Mouse (Mus musculus) telencephalon, adult 2 months (tissue): ENCODE data around the gene Gm14147.
"Not testable (repeated sequence)": the region's sequence is repeated elsewhere in the genome, so short reads cannot be mapped to it uniquely, and the experiment has no call there.

Experiments used
- DNase-seq: peaks from one replicate; pipeline ENCODE4 v3.0.0-alpha.2; 2011; ENCODE audit warnings: low read depth, low spot score

Gm14147 gene

GRCm38 (mm10) chr2:151097945-151098344 is at the start of gene Gm14147:
TSS of gene Gm14147 (plus strand) at chr2:151098245.
- DNase-seq, result not testable (repeated sequence)

DNA sequence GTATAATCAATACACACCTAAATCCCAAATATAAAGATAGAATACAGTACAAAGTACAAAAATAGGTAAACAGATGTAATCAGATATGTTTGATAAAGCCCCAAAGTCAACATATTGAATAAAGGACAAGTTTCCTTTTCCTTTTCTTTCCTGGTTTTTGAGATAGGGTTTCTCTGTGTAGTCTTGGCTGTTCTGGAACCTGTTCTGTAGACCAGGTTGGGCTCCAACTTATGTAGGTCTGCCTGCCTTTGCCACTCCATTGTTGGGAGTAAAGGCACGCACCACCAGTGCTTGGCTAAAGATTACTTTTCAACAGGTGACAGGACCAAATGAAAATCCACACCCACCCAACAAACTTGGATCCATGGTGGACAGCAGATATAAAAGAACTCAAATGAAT is 41.4 kb upstream of the Gm14147 start:
- no peak for DNase-seq

DNA sequence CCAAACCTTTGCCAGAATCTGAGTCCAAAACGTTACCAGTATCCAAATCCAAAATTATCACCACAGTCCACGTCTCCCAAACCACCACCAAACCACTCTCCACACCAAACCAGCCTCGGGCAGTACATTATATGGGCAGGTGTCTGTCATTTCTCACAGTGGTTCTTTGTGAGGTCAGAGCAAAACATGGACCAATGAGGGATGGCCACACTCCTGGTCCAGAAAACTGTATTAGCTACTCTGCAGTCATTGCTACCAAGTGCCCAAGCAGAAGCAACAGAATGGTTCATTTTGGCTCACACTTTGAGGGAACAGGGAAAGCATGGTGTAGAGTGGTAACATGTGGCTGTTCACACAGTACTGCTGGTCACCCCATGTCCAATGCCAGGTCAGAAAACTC is 5.8 kb upstream of the Gm14147 start, which contains the start of gene Gm14151:
Gm14151 (minus strand) TSS at position 101 of the 400 bp plus-strand sequence.
- DNase-seq, result not testable (repeated sequence)
